ENCODE assay signal across 19 mouse cellular contexts in genomic region chr2:62334397-62335243, GRCm38 (mm10).
A peak's percentile ranks its signal among the peaks of the same experiment; 100 is the strongest.
DNase-seq lines count a peak whose midpoint lies in the region; ATAC-seq and TF ChIP-seq lines count a peak whose summit lies in the region.
"Had no signal": no experiment of that assay in that cellular context is flagged by ENCODE, and none has a peak within 500 bp of the region (broad histone marks: within the 10 kb centered on the region; RNA-seq: fewer than 3 reads in every experiment).

No protein-coding gene starts in this region.

- no peaks in the 10 kb centered on the region for H3K9me3 ChIP-seq in forebrain, embryonic 15.5 days
- H3K9me3 ChIP-seq in forebrain, embryonic 10.5 days, result no peaks in the 10 kb centered on the region
- H3K9me3 ChIP-seq in liver, postnatal 0 days (ENCODE audit: low read length), result no peaks in the 10 kb centered on the region
- H3K9me3 ChIP-seq in liver, embryonic 11.5 days (ENCODE audit: control insufficient read depth, low read length), result no peaks in the 10 kb centered on the region
- H3K9me3 ChIP-seq: embryonic facial prominence, embryonic 15.5 days; limb, embryonic 13.5 days; neural tube, embryonic 13.5 days had no signal

- H3K27ac ChIP-seq in forebrain, embryonic 15.5 days (replicated peaks), result peak overlapping the region; percentile 83
- H3K27ac ChIP-seq in forebrain, embryonic 10.5 days, result no peak overlapping the region
- H3K27ac ChIP-seq in liver, postnatal 0 days (ENCODE audit: low read depth), result no peak overlapping the region
- H3K27ac ChIP-seq in liver, embryonic 11.5 days (ENCODE audit: low read depth, low read length), result no peak overlapping the region
- H3K27ac ChIP-seq: embryonic facial prominence, embryonic 15.5 days; limb, embryonic 13.5 days; macrophage; neural tube, embryonic 13.5 days had no signal

- no peak for TF ChIP-seq EP300 in liver, postnatal 0 days (IDR thresholded peaks at IDR 0.05; ENCODE audit: low read depth)

- TF ChIP-seq CTCF in liver, postnatal 0 days (IDR thresholded peaks at IDR 0.05; ENCODE audit: low read depth), result no peak

- peaks cover 44% of the 10 kb centered on the region for H3K4me1 ChIP-seq in forebrain, embryonic 15.5 days
- H3K4me1 ChIP-seq in forebrain, embryonic 10.5 days, result no peaks in the 10 kb centered on the region
- peaks cover 7% of the 10 kb centered on the region; the same call in 1 of the 2 replicates for H3K4me1 ChIP-seq in liver, postnatal 0 days (ENCODE audit: insufficient read depth)
- H3K4me1 ChIP-seq in liver, embryonic 11.5 days (replicated peaks; ENCODE audit: control insufficient read depth, insufficient read depth, low read length), result no peaks in the 10 kb centered on the region
- H3K4me1 ChIP-seq: embryonic facial prominence, embryonic 15.5 days had no signal

- H3K27me3 ChIP-seq in forebrain, embryonic 15.5 days, result no peaks in the 10 kb centered on the region
- no peaks in the 10 kb centered on the region for H3K27me3 ChIP-seq in forebrain, embryonic 10.5 days (ENCODE audit: poor library complexity, severe bottlenecking)
- no peaks in the 10 kb centered on the region for H3K27me3 ChIP-seq in liver, postnatal 0 days (ENCODE audit: insufficient read depth, low read length)
- H3K27me3 ChIP-seq in liver, embryonic 11.5 days (replicated peaks; ENCODE audit: control insufficient read depth, insufficient read depth, low read length), result no peaks in the 10 kb centered on the region
- H3K27me3 ChIP-seq: embryonic facial prominence, embryonic 15.5 days; limb, embryonic 13.5 days; neural tube, embryonic 13.5 days had no signal

- no peaks in the 10 kb centered on the region for H3K36me3 ChIP-seq in forebrain, embryonic 15.5 days
- no peaks in the 10 kb centered on the region for H3K36me3 ChIP-seq in forebrain, embryonic 10.5 days (replicated peaks)
- no peaks in the 10 kb centered on the region for H3K36me3 ChIP-seq in liver, postnatal 0 days (replicated peaks; ENCODE audit: insufficient read depth, low read length)
- no peaks in the 10 kb centered on the region for H3K36me3 ChIP-seq in liver, embryonic 11.5 days (ENCODE audit: control insufficient read depth, insufficient read depth, low read length)
- H3K36me3 ChIP-seq: embryonic facial prominence, embryonic 15.5 days; limb, embryonic 13.5 days; neural tube, embryonic 13.5 days had no signal

- no peak overlapping the region for H3K9ac ChIP-seq in forebrain, embryonic 15.5 days (replicated peaks)
- no peak overlapping the region for H3K9ac ChIP-seq in liver, postnatal 0 days (replicated peaks)
- H3K9ac ChIP-seq in liver, embryonic 11.5 days (ENCODE audit: low read depth, low read length), result no peak overlapping the region
- H3K9ac ChIP-seq: embryonic facial prominence, embryonic 15.5 days; limb, embryonic 13.5 days; neural tube, embryonic 13.5 days had no signal

- H3K4me2 ChIP-seq in forebrain, embryonic 15.5 days (replicated peaks), result no peak overlapping the region
- H3K4me2 ChIP-seq in liver, postnatal 0 days (ENCODE audit: low read depth, low read length), result no peak overlapping the region
- H3K4me2 ChIP-seq in liver, embryonic 11.5 days, result no peak overlapping the region
- H3K4me2 ChIP-seq: embryonic facial prominence, embryonic 15.5 days; limb, embryonic 13.5 days; neural tube, embryonic 13.5 days had no signal

- H3K4me3 ChIP-seq in forebrain, embryonic 15.5 days, result no peak overlapping the region
- no peak overlapping the region for H3K4me3 ChIP-seq in forebrain, embryonic 10.5 days
- no peak overlapping the region for H3K4me3 ChIP-seq in liver, postnatal 0 days (ENCODE audit: low read depth, low read length)
- H3K4me3 ChIP-seq in liver, embryonic 11.5 days (ENCODE audit: low read depth, low read length), result no peak overlapping the region
- H3K4me3 ChIP-seq: embryonic facial prominence, embryonic 15.5 days; limb, embryonic 13.5 days; neural tube, embryonic 13.5 days had no signal

- peak; percentile 55 for ATAC-seq in forebrain, embryonic 15.5 days (replicated peaks)
- ATAC-seq in liver, postnatal 0 days, result peak; percentile 76
- ATAC-seq in liver, embryonic 11.5 days (replicated peaks; ENCODE audit: low FRiP score), result no peak
- peak; percentile 32 for ATAC-seq in activated CD4-positive, CD25-positive, alpha-beta regulatory T cell, adult 4 months
- ATAC-seq in inflammation-experienced regulatory T-cells, adult 6 months, result peak; percentile 41
- ATAC-seq: intestine, embryonic 16.5 days had no signal

- no peak for DNase-seq in forebrain, embryonic 10.5 days (ENCODE audit: extremely low spot score, low spot score)
- DNase-seq in liver, postnatal 0 days, result no peak
- DNase-seq in liver, embryonic 11.5 days (ENCODE audit: low spot score), result no peak
- DNase-seq in testis, postnatal 14 days (ENCODE audit: low spot score), result no peak
- DNase-seq: adrenal gland, postnatal 25 days; cerebellum, adult 9-11 months; embryo, embryonic 11 days; gastrocnemius, postnatal 25 days; lung, adult 18-20 months; right cerebral cortex, postnatal 25 days; thymus, postnatal 36 days had no signal

- 49% methylated on average over 4 of the region's 4 CpGs for WGBS in forebrain, embryonic 15.5 days
- 95% methylated on average over 4 of the region's 4 CpGs for WGBS in forebrain, embryonic 10.5 days
- 75% methylated on average over 4 of the region's 4 CpGs for WGBS in liver, postnatal 0 days (ENCODE audit: insufficient replicate concordance)
- WGBS in liver, embryonic 11.5 days, result 90% methylated on average over 4 of the region's 4 CpGs
